Mouse (Mus musculus) cerebellum, postnatal 4 days (tissue): ENCODE measurements at regions not wholly inside any gene's neighbourhood (a gene's known extent, or its start where the extent isn't known, plus 50 kb on each side); places are given as distances from the start of the nearest gene placed in this dataset.
A peak's percentile ranks its signal among the peaks of the same experiment; 100 is the strongest.
"Not testable (repeated sequence)": the region's sequence is repeated elsewhere in the genome, so short reads cannot be mapped to it uniquely, and the experiment has no call there.

Experiments
- DNase-seq, 2 experiments: peaks; one replicate each; pipeline ENCODE4 v3.0.0; 2022; ENCODE audit warnings: low spot score in 2 of 2, mixed read lengths in 1 of 2

GRCm38 (mm10) chr17:27318969-27319695, 114.9 kb upstream of the Lemd2 start:
- no peak for DNase-seq

GRCm38 (mm10) chr17:27317576-27318277, 113.5 kb upstream of the Lemd2 start:
- DNase-seq = peak in 1 of 2 experiments; percentile 89

- DNase-seq = no peak
Measured at GRCm38 (mm10) chr17:27316711-27317575, 112.7 kb upstream of the Lemd2 start.

DNA sequence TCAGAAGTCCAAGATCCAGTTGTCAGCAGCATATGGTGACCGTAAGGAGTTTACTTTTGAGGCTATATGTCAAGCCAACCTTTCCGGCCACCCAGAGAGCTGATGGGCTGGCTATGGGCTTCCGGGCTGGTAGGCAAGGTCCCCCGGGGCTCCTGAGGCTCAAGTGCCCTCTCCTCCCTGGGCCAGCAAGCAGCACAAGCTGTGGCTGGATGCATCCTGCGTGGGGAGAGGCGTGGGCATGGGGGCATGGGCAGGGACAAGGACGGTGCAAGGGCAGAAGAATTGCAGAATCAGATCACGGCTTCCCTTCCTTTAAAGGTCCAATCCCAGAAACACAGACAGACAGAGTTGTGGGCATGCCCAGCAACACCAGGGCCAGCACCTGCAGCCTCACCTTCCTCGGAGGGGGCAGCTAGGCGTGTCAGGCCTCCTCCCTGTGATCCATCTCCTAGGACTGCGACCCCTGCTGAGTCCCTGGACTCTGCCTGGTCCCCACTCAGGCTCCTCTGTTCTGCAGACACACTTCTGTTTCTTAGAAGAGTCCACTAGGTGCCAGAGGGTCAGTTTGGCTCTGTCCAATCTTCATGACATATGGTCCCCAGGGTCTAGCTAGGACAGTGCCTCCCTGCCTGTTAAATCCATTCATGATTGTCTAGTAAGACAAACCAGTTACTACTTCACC, 111.8 kb upstream of the Lemd2 start:
- no peak for DNase-seq

DNA sequence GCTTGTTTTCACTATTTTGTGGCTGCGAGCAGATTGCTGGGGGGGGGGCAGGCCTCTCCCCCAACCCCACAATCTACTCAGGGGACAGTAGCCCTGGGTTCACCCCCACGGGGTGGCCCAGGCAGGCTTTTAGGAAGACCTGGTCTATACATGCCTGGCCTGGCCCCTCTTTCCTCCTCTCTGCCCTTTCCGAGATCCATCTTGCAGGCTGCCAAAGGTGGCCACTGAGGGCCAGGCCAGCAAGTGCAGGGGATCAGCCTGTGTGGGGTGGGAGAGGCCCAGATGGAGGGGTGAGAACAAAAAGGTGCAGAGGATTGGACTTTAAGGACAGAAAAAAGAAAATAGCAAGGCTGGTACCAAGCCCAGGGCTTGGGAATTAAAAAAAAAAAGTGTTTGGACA, 111.2 kb upstream of the Lemd2 start:
- DNase-seq = no peak

DNA sequence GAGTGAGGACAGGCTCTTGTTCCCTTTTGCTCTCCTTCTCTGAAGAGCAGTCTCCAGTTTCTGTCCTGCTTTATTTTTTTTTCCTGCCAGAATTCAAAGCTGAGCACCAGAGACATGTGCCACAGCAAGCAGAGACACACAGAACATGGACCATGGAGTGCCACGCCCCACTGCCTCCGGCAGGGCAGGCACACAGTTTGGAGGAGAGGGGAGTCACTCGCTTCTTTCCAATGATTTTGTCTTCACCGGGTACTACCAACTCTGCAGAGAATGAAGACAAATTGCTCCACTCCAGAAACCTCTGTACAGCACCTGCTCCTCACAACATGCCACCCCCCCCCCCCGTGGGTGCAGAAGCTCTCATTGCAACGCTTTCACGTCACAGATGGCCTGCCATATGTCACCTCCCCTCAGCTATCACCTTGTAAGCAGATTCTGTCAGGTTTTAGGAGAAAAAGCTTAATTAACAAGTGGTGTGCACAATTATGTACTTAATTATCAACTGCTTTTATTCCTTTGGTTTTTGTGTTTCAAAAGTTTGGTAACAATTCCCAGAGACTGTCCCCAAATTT, 110.6 kb upstream of the Lemd2 start:
- DNase-seq = no peak

DNA sequence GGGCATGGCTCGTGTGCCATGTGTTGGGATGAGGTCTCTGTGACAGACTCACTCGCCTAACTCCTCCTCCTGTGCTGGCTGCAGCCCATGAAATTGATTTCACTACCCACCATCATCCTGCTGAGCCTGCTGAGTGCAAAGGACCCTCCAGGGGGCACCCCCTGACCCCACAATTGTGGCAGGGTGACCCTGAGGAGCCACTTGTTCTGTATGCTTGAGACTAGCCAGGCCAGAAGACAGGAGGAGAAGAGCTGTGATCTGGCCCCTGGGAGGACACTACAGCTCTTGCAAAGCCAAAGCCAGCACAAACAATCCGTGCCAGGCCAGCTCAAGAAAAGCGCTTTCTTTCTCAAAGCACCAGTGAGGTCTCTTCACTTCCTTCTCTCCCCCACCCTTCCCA, 104.7 kb upstream of the Lemd2 start:
- DNase-seq = no peak

- DNase-seq = no peak
Measured at GRCm38 (mm10) chr17:27304842-27305241, 100.6 kb upstream of the Lemd2 start.

DNA sequence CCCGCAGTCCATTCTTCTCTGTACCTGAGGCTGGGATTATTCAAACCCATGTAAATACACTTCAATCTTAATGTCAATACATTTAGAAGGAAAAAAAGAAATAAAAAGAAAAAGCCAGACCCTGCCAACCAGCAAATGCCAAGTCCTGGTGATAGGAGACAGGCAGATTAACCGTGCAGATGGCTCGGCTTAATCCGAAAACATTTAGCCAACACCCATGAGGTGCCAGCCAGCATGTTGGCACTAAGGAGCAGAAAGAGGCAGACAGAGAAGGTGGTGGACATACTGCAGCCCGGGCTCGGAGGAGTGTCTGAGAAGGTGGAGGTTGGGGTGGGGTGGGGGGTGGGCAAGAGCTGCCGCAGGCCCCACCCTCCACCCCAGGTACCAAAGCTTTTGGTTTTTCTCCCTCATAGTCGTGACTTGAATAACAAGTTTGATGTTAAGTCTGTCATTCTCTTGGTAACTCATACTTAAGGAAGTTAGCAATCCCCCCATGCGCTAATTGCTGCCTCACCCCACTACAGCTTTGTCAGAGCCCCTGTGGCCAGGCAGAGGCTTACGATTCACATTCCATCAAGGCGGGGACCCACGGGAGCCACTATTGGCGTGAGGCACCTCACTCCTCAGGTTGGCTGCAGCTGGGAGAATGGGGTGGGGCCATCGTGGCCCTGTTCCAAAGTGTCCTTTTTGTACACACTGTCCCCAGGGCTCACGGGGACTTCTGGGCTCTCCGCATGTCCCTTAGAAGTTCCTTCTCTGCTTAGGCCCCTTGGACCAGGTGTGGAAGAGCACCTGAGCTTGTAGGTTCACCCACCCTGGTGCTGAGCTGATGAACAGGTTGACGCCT, 99.6 kb upstream of the Lemd2 start:
- DNase-seq = peak in 1 of 2 experiments; percentile 64

GRCm38 (mm10) chr17:27303061-27303460, 98.8 kb upstream of the Lemd2 start:
- no peak for DNase-seq

GRCm38 (mm10) chr17:27301376-27301775, 97.1 kb upstream of the Lemd2 start:
- no peak for DNase-seq

GRCm38 (mm10) chr17:27299297-27299696, 95.0 kb upstream of the Lemd2 start:
- DNase-seq = no peak

DNA sequence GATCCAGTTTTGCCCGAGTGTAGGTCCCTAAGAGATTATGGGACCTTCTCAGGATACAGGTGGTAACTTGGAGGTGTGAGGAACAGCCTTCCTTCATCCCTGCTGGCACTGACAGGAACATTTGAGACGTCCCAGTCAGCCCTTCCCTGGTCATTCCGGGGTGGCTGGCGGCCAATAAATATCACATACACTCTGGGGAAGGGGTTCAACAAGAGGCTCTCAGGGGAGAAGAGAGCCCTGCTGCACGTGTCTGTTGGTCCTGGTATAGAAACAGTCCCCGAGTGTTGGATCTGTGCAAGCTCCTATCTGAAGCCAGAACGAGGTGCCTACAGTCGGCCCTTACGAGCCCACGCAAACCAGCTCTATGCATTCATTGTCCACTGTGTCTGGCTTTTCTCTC, 94.1 kb upstream of the Lemd2 start:
- no peak for DNase-seq

- no peak for DNase-seq
Measured at GRCm38 (mm10) chr17:27296156-27296555, 91.9 kb upstream of the Lemd2 start.

DNA sequence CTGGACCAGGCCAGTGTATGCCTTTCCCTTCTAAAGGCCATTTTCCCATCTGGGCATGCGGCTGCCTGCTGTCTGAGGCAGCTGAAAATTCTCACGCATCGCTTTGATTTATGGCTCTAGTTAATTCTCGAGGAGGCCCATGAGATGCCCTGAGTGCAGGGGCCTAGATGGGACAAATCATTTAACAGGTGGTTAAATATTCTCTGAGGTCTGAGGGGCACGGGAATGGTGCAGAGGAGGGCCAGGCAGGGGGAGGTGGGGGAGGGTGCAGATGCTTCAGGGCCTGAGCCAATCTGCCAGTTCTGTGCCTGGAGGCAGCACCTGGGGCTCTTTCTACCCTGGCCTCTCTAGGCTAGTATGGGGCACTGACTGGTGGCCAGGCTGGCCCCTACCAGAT, 89.9 kb upstream of the Lemd2 start:
- no peak for DNase-seq

DNA sequence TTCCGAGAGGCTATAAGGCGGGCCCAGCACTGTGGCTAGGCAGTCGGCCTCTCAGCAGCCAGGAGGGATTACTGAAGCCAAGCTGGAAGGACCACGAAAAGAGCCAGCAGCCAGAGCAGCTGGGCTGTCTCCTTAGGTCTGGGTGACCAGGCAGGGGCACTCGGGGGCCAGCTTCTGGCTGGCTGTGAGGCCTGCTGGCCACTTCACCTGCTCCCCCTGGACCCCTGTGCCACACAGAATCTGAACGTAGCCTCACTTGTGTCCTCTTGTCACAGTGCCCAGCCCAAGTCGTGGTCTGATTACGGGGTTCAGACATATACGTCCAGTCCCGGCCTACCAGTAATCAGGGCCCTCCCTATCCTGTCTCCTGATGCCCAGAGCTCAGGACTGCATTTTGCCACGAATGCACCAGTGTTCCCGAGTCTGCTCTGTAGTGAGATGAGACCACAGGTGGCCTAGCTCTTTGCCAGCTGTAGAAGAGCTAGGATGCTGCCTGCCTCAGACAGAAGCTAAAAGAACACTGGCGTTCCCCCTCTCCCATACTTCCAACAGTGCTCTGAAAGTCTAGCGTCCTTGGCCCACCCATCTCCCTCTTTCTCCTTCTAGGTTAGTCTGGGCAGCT, 89.4 kb upstream of the Lemd2 start:
- DNase-seq = peak in 1 of 2 experiments; percentile 39

DNA sequence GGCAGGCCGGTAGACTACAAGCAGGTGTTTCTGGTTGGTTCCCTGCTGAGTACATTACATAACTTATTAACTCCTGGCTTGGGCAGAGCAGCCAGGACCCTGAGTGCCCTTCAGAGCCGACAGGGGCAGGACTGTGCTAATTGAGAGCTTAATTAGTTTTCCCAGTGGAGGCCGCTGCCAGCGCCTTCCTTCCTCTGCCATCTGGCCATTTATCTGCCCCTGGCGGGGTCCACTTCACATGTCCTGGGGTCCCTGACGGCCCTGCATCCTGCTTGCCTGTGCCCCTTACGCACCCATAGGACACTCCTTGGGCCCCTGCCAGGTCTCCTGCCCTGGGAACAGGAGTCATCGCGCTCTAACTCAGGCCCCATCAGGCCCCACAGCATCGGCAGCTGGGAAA, 87.4 kb upstream of the Lemd2 start:
- peak in 1 of 2 experiments; percentile 67 for DNase-seq

GRCm38 (mm10) chr17:27291176-27291575, 86.9 kb upstream of the Lemd2 start:
- DNase-seq = no peak

GRCm38 (mm10) chr17:27290311-27290710, 86.0 kb upstream of the Lemd2 start:
- DNase-seq = no peak

GRCm38 (mm10) chr17:27289804-27290203, 85.5 kb upstream of the Lemd2 start:
- DNase-seq = not testable (repeated sequence)
